Mouse (Mus musculus) olfactory bulb, adult 2 months (tissue): ENCODE results near the gene Cpn2.

Source experiments
- CTCF ChIP-seq: fragments of 200-500 bp; IDR thresholded peaks from 2 replicates; pipeline ENCODE4 v1.5.1; 2012; ENCODE audit warnings: low read depth, mild to moderate bottlenecking, low read length, moderate library complexity; ENCODE audit not compliant: insufficient read depth
- POLR2A ChIP-seq: fragments of 200-500 bp; IDR thresholded peaks from 2 replicates; pipeline ENCODE4 v1.6.1; 2012; ENCODE audit warnings: mild to moderate bottlenecking, low read depth, low read length, moderate library complexity; ENCODE audit not compliant: insufficient read depth

GRCm38 (mm10) chr16:30278406-30278805, 11.1 kb upstream of the Cpn2 start:
- TF ChIP-seq POLR2A (no peak), CTCF (no peak)
